Mouse (Mus musculus): ENCODE data around the gene Zfpl1.

Gene Zfpl1

DNA sequence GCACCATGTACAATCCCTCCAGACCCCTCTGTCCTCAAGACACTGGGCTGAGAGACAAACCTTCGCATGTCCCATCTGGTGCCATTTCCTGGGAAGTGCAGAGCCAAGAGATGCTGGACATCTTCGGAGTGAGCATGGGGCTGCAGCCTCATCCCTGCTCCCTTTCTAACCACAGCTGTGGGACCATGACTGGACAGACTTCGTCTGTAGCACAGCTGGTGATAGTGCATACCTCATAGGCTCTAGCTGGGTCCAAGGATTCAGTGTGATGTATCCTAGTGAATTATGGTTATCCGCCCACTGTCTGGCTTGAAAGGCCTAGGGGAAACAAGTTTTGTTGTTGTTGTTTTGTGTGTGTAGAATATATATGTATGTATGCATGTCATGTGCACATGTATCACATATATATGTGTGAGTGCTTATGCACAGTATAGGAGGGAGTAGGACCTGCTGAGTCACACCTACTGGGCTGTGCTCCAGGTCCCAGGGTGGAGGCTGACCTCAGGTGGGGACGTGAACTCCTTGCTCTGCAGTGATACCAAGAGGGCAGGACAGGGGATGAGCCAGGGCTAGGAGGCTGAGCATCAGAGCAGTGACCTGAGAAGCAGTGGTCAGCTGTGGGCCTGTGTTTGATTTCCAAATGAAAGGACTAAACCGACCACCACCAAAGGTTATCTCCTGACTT is 17.6 kb upstream of the Zfpl1 start:
- intact Hi-C loops (cut with DNase I): no loop called here

DNA sequence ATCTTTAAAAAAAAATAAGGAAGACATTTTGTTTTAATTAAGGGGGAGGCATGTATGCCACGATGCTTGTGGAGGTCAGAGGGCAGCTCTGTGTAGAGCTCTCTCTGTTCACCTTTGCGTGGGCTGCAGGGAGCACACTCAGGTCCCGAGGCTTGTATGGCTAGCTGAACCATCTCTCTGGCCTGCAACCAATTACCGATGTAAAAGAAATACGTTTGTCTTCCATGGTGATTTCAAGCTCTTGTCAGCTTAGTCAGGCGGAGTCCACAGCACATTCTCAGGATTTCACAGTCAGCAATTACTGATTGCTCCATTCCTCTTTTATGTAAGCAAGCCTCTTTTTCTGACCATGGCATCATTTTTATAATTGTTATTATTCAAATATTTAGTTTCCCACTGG is 16.4 kb upstream of the Zfpl1 start:
- intact Hi-C loops (cut with DNase I): no loop called here

DNA sequence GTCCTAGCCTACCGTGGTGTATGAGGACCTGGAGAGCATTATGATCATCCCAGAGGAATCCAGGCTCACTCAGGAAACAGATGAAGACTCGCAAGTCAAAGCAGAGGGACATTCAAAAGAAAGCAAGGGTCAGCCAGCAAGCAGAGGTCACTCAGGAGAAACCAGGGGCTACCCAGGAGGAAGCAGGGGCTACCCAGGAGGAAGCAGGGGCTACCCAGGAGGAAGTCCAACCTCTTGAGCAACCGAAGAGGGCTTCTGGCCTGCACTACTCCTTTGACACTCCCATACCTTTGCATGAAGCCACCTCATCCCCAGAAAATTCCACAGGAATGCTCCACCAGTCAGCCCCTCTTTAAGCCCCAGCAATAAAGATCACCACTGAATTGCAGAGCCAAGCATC is 13.1 kb upstream of the Zfpl1 start:
- intact Hi-C loops (cut with DNase I): no loop called here

DNA sequence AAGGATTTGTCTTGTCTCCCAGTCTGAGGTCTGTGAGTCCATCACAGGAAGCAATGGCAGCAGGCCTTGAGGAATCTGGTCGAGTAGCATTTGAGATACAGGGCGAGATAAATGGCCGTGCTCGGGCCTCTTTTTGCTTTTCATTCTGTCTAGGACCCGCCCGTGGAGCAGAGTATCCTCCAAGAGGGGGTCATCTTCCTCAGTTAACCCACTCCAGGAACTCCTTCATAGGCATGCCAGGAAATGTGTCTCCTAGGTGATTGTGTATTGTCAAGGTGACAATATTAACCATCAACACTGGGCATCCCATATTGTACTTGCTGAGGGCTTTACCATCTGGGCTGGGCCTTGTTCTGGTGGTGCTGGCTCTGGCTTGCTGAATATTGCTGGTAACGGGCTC is 9.4 kb upstream of the Zfpl1 start, which contains the start of gene AC131692.1:
Gene AC131692.1, plus strand, starts transcription at position 301 of the 400 bp plus-strand sequence.
- intact Hi-C loops (cut with DNase I): no loop called here

DNA sequence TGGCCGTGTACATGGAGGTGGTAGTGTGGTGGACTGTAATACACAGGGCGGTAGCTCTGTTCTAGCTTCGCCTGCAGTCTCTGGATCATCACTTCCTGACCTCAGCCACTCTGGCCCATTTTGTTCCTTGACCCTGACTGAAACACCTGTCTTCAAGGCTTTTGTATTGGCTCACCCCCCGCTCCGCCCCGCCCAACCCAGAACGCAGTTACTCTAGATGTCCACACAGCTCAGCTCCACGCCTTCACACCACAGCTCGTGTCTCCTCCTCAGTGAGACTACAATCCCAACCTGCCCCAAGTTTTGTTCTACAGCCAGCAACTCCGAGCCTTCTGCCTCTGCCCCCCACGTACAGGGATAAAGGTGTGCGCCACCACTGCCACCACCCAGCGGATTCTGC is 4.1 kb upstream of the Zfpl1 start:
- intact Hi-C loops (cut with DNase I): loop anchor here (5.0 kb wide), 1 partner anchor 33 kb away; no protein-coding TSS in a partner anchor

DNA sequence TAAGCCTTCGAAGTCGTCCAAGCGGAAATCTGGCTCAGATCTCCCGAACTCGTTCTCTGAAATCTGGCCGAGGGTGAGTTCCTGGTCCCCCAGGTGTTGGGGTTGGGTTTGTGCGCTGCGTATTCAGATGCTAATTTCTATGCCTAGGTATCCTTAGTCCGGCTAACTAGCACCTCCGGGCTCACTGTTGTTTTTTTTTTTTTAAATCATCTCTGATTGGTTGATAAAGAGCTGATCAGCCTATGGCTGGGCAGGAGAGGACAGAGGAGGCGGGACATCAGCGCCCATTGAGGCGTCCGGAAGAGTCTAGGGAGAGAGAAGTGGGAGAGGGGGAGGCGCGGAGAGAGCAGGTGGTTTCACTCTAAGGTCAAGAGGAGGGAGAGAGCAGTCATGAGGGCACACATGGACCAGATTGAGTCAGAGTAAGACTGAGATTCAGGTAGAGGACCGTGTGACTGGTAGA is 692 bp upstream of the Zfpl1 start:
- intact Hi-C loops (cut with DNase I): loop anchor here (5.0 kb wide), 1 partner anchor 37 kb away; no protein-coding TSS in a partner anchor

DNA sequence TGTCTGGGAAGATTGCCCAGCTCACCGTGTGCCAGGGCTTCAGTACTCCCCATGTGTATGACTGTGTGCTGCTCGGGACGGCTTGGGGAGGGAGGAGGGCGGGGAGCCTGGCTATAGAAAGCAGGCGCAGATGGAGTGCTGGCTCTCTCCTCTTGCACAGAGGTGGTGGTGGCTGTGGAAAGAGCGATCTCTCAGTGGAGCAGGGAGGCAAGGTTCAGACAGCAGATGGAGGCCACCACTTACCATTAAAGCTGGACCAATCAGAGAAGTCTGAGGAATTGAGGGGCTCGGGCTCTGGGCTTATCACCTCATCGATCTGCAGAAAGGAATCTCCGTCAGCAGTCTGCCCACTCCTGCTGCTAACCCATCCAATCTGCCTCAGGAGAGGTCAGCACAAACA is 2.6 kb downstream of the Zfpl1 start, which contains the start of gene Gm28374:
Gene Gm28374, minus strand, starts transcription at position 101 of the 400 bp plus-strand sequence.
- intact Hi-C loops (cut with DNase I): no loop called here

DNA sequence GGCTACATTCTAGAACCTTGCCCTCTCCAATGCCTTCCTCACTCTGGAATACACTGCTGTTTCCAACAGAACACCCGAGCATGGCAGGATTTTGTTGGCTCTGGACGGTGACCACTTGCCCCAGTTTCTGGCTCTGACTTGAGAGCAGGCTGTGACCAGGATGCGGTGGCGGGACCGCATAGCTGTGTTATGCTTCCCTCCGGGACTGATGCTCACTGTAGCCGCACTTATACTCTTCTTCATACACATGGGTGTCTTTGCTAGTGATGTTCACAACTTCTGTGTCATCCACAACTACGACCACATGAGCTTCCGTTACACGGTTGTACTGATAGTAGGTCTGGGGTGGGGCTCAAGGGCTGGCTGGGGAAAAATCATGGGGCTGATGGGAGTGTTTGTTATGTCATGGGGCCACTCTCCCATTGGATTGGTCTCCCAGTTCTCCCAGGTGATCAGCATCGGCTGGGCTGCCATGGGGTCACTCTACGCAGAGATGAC is 4.7 kb downstream of the Zfpl1 start, which contains the start of gene Tmem262:
Gene Tmem262, plus strand, starts transcription at position 51 of the 498 bp plus-strand sequence.
- intact Hi-C loops (cut with DNase I): no loop called here

DNA sequence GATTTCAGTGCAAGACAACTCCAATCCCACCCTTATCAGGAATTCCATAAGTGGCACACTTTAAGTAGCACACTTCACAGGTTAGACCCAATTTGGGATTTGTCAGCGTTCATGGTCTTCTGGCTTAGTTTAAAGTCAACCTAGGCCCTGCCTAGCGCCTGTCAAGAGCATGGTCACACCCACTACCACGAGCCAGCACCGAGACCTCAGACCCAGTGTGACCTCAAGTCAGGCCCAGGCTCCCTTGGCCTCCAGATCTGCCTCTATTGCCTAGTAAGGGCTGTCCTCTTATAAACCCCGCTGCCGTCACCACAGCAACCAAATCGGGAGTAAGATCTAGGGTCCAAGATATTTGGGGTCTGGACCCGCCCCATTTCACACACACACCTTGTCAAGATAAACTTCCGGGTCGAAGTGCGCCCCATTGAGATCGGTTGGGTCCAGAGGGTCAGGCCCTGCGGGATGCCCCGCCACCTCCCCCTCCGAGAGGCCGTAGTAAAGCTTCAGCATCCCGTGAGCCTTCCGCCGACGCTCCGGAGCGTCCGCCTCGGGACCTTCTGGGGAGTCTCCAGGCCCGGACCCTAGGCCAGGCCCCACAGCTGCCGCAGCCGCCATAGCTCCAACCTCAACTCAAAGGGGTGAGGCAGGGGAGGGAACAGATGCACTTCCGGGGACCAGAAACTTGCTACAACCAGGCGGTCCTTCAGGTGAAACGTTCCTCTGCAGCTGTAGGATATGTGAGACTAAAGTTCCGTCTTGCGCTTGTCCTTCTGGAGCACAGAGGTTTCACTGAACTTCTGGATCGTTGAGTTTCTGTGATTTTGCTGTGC is 8.0 kb downstream of the Zfpl1 start, which contains the start of gene Vps51:
Gene Vps51, minus strand, starts transcription at position 668 of the 830 bp plus-strand sequence.
- intact Hi-C loops (cut with DNase I): no loop called here

DNA sequence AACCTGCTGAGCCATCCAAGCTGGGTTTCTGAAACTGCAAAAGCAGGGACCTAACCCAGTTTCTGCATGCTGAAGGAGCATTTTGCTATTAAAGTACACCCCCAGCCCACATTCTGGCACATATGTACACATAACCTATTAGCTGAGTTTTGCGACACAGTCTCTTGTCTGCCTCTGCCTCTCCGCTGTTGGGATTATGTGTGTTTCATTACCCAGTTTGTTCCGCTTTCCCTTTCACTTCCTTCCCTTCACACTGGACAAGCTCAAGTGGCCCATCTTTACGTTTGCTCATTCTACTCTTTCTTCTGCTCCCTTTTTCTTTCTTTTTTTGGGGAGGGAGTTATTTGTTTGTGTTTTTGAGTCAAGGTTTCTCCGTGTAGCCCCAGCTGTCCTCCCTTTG is 10.9 kb downstream of the Zfpl1 start:
- intact Hi-C loops (cut with DNase I): no loop called here

DNA sequence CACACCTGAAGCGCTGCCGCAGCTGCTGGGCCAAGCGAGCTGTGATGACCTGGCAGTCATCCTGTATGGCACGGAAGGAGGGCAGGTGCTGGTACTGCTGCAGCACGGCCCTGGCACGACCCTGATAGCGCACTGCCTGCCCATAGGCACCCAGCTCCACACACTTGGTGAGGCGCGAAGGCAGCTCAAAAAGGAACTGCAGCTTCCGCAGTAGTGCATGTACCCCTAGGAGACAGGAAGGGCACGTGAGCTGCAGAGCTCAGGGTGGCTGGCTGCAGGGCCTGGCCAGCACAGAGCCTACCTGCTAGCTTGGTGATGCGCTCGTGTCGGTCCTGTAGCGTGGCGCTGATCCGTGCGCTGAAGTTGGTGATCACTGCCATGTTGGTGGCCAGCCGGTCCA is 13.5 kb downstream of the Zfpl1 start:
- intact Hi-C loops (cut with DNase I): no loop called here

DNA sequence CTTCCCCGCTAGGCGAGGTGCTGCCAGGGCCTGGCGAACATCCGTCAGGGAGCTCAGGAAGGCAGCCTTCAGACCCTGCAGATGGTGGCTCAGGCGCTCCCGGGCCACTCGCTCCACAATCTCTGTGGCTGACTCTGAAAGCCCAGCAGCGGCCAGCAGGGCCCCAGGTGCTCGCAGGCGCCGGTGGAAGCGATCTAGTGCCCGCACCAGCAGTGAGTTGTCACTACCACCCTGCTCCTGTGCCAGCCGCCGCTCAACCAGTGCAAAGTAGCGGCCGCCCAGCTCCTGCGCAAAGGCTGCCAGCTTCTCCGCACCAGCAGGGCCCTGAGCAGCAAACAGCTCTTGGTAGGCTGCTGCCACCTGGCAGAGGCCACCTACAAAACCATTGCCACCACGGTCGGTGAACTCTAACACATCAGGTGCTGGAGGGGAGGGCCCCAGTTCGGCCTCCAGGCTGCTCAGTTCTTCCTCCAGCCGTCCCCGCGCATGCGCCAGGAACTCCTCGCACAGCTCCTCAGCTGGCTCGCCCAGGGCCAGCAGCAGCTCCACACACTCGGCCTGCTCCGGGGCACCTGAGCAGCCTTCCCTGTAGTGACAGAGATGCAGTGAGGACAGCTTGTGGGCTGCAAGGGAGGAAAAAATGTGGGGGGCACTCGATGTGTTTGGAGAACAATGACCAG is 14.0 kb downstream of the Zfpl1 start:
- intact Hi-C loops (cut with DNase I): no loop called here

DNA sequence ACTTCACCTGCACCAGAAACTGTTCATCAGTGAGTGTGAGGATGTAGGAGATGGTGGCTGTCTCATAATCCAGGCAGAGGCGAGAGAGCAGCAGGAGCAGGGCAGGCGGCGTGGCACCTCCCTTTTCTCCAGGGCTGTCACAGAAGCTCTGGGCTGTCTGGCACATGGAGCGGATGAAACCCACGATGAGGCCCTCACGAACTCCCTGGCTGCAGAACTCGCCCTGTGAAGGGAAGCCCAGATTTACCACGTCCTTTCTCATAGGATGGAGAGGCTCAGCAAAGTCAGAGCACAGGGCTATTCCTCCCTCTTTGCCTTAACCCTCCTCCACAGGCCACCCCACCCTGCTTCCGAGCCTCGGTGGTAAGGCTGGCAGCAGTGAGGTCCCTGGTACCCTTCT is 14.9 kb downstream of the Zfpl1 start:
- intact Hi-C loops (cut with DNase I): no loop called here

DNA sequence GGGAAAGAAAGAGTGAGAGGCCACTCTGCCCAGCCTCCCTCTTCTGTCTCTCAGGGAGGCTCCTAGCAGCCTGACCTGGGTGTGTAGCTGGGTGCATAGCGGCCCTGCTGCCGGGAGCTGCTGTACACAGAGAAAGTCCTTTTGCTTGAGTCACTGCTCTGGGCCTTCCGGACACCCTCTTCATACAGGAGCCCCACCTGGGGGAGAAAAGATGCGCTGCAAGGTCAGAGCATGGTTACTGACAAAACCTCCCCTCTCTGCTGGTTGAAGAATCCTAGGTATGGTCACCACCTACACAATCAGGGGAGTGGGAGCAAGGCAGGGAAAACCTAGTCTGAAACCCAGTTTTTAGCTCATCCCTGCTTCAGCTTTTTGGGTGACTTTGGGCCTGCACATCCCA is 15.8 kb downstream of the Zfpl1 start:
- intact Hi-C loops (cut with DNase I): no loop called here

DNA sequence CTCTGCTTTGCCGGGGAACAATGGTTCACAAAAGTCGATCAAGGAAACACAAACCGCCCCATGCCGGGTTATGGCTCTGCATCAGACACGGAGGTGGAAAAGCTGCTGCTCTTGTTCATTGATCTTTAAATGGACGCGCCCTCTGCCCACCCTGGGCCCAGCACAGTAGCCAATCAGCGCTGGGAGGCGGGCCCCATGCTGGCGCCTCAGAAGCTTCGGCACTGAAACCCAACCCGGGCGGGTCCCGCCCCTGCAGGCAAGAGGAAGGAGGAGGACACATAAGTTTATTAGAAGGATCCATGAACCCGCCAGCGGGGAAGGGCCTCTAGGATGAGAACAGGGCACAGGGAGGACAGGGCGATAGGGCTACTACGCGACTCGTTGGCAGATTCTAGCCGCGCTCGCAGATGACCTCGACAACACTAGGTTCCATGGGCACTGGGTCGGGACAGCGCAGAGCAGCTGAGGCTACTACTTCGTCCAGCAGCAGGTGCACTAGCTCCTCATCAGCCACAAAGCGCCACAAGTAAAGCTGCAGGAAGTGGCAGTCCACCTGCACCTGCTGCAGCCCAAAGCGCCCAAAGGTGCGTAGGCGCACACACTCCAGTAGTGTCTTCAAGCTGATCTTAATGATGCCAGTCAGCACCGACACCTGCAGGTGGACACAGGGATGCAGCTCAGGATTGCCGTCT is 16.9 kb downstream of the Zfpl1 start, which contains the start of gene Tm7sf2:
Gene Tm7sf2, minus strand, starts transcription at position 650 of the 692 bp plus-strand sequence.
- intact Hi-C loops (cut with DNase I): no loop called here

DNA sequence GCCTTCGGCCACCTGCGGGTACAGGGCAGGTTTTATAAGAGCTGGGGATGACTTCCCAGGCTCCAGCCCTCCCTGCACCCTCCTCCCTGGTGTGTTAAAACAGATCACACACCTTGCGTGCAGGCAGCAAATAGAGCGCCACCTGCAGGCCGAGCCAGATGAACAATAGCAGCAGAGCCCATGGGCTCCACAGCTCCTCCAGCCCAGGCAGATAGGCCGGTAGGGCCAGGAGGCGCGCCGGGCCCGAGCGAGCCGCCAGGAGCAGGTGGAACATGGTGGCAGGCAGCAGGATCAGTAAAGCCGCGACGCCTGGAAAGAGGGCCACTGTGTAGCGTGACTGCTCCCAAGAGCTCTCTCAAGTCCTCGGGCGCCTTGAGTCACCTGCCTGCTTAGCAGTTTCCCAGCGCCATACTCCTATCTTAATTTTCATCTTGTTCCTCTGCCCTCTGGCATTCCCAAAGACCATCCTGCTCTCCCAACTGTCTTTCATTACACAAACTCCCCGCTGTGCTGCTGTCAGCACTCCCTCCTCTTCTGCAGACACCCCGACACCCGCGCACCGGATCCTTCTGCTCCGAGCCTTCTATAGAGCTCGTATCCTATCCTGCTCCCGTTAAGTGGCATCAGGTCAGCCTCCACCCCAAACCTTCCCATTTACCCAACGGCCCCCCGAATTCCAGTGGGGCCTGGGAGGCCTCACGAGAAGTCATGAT is 17.6 kb downstream of the Zfpl1 start:
- intact Hi-C loops (cut with DNase I): no loop called here

DNA sequence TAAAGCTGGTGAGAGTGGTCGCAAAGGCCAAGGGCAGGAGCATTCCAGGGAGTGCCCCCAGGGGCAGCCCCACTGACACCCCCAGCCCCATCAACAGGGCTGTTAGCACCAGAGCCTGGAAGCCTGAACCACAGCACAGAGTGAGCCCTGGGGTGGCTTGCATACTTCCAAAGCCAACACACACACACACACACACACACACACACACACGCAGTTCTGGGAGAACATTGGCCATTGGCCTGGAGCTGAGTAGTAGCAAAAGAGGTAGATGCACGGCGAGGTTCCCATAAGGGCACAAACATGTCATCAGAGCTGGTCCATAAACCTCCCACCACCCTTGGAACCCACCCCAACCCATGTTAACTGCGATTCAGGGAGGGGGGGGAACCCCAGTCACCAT is 18.2 kb downstream of the Zfpl1 start:
- intact Hi-C loops (cut with DNase I): no loop called here

DNA sequence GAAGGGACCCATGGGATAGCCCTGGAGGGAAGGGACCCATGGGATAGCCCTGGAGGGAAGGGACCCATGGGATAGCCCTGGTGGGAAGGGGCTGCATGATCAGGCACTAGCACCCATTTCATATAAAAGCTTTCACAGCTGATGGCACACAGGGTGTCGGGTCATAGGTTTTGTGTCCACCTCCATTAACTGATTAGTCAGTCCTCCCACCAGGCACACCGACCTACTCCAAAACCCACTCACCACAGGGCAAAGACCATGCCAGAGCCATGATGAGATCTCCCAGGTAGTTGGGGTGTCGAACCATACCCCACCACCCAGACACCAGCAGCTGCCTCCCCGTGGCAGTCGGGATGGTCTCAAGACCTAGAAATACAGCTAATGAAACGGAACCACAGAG is 21.7 kb downstream of the Zfpl1 start:
- intact Hi-C loops (cut with DNase I): no loop called here

DNA sequence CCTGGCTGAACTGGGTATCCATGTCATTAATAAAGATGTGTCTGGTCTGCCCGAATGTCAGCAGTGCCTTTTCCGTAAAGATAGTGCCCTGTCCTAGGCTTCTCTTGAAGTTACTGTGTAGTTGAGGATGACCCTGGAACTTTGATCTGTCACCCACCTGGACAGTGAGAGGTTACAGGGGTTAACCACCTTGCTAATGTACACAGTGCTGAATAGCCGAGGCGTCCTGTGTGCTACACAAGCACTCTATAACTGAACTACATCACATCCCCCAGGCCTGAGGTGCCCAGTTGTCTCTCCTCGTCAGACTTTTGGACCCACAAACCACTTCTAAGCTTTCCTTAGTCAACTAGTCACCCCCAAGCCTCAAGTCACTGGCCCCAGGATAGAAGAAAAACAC is 22.3 kb downstream of the Zfpl1 start:
- intact Hi-C loops (cut with DNase I): no loop called here

DNA sequence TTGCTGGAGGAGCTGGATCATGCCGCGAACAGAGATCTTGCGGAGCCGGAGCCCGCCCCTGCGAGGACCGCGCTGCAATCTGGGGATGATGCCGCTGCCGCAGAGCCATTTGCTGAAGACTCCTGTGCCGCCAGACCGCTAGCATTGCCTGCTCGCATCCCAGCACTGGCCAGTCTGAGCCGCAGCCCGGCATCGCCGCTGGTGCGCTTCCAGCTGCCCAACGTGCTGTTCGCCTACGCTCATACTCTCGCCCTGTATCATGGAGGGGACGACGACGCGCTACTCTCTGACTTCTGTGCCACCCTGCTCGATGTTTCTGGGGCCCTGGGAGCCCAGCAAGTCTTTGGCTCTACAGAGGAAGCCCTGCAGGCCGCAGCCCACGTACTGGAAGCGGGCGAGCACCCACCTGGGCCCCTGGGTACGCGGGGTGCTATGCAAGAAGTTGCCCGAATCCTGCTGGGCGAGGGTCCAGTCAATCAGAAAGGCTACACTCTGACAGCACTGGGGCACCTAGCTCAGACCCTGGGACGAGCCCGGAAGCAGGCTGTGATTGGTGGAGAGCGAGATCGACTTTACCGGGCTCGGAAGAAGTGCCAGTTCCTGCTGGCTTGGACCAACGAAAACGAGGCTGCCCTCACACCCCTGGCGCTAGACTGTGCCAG is 23.0 kb downstream of the Zfpl1 start:
- intact Hi-C loops (cut with DNase I): no loop called here
